Mouse (Mus musculus) small intestine, adult 2 months (tissue): ENCODE results near the gene Efhd1. TPM values are rescaled to one million over a fixed set of nuclear protein-coding genes. Genes with fewer than 3 reads are reported as not detected.

Source experiments
- H3K27ac ChIP-seq: fragments of 200-500 bp; 2 replicates; pipeline ENCODE4 v1.5.1; 2012; ENCODE audit warnings: low read depth, low read length, control low read depth, inconsistent platforms; ENCODE audit not compliant: insufficient read depth
- H3K27me3 ChIP-seq: fragments of 200-500 bp; 2 replicates; pipeline ENCODE4 v1.6.1; 2012; ENCODE audit warnings: mild to moderate bottlenecking, moderate library complexity, low read length, inconsistent platforms; ENCODE audit not compliant: control insufficient read depth, insufficient read depth
- H3K36me3 ChIP-seq: fragments of 200-500 bp; 2 replicates; pipeline ENCODE4 v1.6.1; 2012; ENCODE audit warnings: mild to moderate bottlenecking, low read length, control low read depth, inconsistent platforms; ENCODE audit not compliant: control insufficient read depth, insufficient read depth
- H3K4me1 ChIP-seq: fragments of 200-500 bp; 2 replicates; pipeline ENCODE4 v1.6.1; 2012; ENCODE audit warnings: low read length, inconsistent platforms, mixed read lengths; ENCODE audit not compliant: control insufficient read depth, insufficient read depth, insufficient read length
- H3K4me3 ChIP-seq: fragments of 200-500 bp; 2 replicates; pipeline ENCODE4 v1.5.1; 2012; ENCODE audit warnings: low read depth, mild to moderate bottlenecking, control low read depth, inconsistent platforms, low read length, moderate library complexity
- CTCF ChIP-seq: fragments of 200-500 bp; IDR thresholded peaks from 2 replicates; pipeline ENCODE4 v1.5.1; 2012; ENCODE audit warnings: low read depth, mild to moderate bottlenecking, control low read depth, inconsistent platforms, low read length, moderate library complexity, mixed read lengths; ENCODE audit not compliant: insufficient replicate concordance, insufficient read length; ENCODE audit errors: extremely low read depth
- POLR2A ChIP-seq: fragments of 200-500 bp; IDR thresholded peaks from 2 replicates; pipeline ENCODE4 v1.6.1; 2012; ENCODE audit warnings: low read depth, mild to moderate bottlenecking, control low read depth, inconsistent platforms, low read length, moderate library complexity
- WGBS: fragments of 180-500 bp; shearing (Covaris S2); methylation state at CpG from one replicate; pipeline ENCODE4 v1.1.7; 2018; 5-methylcytosine and 5-hydroxymethylcytosine counted together
- polyA plus RNA-seq: library from polyadenylated mRNA; depleted of rRNA; stranded (reverse); fragments of >200 nt; gene quantifications from 2 replicates; pipeline ENCODE4 v1.2.3, GENCODE M21; 2012

Efhd1 gene
- polyA plus RNA-seq, 1 experiment, result 1.5 TPM

DNA sequence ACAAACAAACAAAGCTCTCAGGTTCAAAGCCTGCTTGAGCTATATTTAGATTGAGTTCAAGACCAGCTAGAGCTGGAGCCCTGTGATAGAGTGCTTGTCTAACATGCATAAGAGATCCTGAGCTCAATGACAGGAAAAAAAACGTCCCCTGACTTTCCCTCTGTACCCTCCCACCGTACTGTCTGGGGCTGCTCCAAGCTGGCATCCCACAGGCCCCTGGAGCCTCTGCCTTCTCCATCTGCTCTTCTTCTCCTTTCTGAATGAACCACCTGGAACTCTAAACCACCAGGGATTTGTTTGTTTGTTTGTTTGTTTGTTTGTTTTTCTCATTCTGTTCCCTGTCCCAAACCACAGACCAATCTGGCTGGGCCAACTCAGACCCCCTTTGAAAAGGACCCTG is 11.9 kb downstream of the Efhd1 start:
- Histone ChIP-seq H3K27me3 (no peaks in the 10 kb centered on the region), H3K4me1 (no peaks in the 10 kb centered on the region), H3K4me3 (no peak overlapping the region), H3K36me3 (no peaks in the 10 kb centered on the region), H3K27ac (no peak overlapping the region)
- WGBS, result 67% methylated on average over 2 of the region's 2 CpGs
- no peak for TF ChIP-seq POLR2A
- TF ChIP-seq CTCF, result no peak

GRCm38 (mm10) chr1:87280281-87280680 is 16.1 kb downstream of the Efhd1 start:
- Histone ChIP-seq H3K4me3 (no peak overlapping the region), H3K27ac (no peak overlapping the region), H3K36me3 (no peaks in the 10 kb centered on the region), H3K4me1 (no peaks in the 10 kb centered on the region), H3K27me3 (no peaks in the 10 kb centered on the region)
- 70% methylated on average over 5 of the region's 5 CpGs for WGBS
- TF ChIP-seq POLR2A (no peak), CTCF (no peak)

DNA sequence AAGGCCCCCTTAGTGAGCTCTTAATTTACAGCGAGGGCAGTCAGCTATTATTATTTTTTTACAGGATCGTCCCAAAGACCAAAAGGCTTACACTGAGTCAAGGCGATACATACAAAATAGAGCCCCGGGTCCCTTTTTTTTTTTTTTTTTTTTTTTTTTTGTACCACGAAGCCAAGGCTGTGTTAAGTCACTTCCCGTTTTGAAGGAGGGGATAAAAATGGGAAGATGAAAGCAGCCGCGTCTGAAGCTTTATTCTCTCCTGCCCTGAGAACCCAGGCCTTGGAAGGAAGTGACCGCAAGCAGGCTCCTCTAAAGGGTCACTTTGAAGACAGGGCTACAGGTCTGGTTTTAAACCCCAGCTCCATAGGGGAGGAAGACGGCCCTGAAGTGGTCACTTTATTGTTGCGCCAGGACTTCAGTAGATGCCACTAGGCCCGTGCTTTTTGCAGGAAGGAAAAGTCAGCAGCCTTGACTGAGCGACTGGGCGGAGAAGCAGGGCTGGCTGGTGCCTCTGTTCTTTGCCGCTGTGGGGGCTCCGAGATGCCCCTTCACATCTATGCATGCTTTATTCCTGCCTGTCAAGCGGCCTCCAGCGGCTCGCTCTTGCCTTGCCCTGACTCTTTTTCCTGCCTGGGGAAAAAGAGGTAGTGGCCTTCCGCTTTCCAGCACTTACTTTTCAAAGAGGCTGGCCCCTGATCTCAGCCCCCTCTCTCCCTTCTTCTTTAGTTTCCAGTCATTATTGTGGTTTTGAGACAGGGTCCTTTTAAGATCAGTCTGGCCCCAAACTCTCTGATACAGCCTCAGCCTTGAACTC is 17.6 kb downstream of the Efhd1 start:
- Histone ChIP-seq H3K4me1 (no peaks in the 10 kb centered on the region), H3K4me3 (no peak overlapping the region), H3K27ac (no peak overlapping the region), H3K27me3 (no peaks in the 10 kb centered on the region), H3K36me3 (no peaks in the 10 kb centered on the region)
- WGBS, result 43% methylated on average over 20 of the region's 20 CpGs
- TF ChIP-seq CTCF, result no peak
- TF ChIP-seq POLR2A, result no peak

- H3K36me3 ChIP-seq, result no peaks in the 10 kb centered on the region
- H3K27me3 ChIP-seq, result no peaks in the 10 kb centered on the region
- H3K4me1 ChIP-seq, result no peaks in the 10 kb centered on the region
- no peak overlapping the region for H3K27ac ChIP-seq
- 80% methylated on average over 6 of the region's 6 CpGs for WGBS
- TF ChIP-seq POLR2A, result no peak
- TF ChIP-seq CTCF, result peak; percentile 13; the same call in 1 of the 2 replicates
- no peak overlapping the region for H3K4me3 ChIP-seq
Observed at GRCm38 (mm10) chr1:87282413-87282788, 18.2 kb downstream of the Efhd1 start.

DNA sequence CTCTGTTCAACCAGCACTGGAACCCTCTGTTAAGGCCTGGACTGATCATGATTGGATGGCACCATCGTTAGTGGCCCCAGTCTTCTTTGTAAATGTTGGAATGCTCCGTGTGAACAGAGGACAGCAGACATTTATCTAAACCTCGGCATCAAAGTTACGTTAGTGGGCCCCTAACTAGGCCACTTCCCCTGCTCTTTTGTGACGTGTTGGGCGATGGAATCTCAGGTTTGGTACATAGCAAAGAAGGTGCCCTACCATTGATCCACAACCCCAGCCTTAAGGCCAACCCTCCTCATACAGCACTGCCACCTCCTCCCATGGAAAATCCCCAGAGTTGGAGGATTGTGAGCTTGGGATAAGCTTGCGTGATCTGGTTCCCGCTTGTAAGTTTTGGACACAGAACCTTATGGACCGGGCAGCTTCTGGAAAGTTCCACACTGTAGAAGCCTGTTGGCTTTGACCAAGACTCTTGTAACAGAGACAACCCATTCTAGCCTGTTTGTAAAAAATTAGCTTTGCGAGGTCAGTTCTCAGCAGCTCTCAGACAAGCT is 19.3 kb downstream of the Efhd1 start:
- no peaks in the 10 kb centered on the region for H3K27me3 ChIP-seq
- 81% methylated on average over 10 of the region's 10 CpGs for WGBS
- TF ChIP-seq POLR2A, result no peak
- TF ChIP-seq CTCF, result no peak
- no peak overlapping the region for H3K27ac ChIP-seq
- no peak overlapping the region for H3K4me3 ChIP-seq
- H3K36me3 ChIP-seq, result no peaks in the 10 kb centered on the region
- H3K4me1 ChIP-seq, result no peaks in the 10 kb centered on the region

GRCm38 (mm10) chr1:87287105-87287504 is 22.9 kb downstream of the Efhd1 start:
- H3K36me3 ChIP-seq, result no peaks in the 10 kb centered on the region
- 83% methylated on average over 2 of the region's 2 CpGs for WGBS
- no peak overlapping the region for H3K27ac ChIP-seq
- H3K27me3 ChIP-seq, result no peaks in the 10 kb centered on the region
- TF ChIP-seq CTCF, result no peak
- TF ChIP-seq POLR2A, result no peak
- H3K4me3 ChIP-seq, result no peak overlapping the region
- H3K4me1 ChIP-seq, result no peaks in the 10 kb centered on the region

DNA sequence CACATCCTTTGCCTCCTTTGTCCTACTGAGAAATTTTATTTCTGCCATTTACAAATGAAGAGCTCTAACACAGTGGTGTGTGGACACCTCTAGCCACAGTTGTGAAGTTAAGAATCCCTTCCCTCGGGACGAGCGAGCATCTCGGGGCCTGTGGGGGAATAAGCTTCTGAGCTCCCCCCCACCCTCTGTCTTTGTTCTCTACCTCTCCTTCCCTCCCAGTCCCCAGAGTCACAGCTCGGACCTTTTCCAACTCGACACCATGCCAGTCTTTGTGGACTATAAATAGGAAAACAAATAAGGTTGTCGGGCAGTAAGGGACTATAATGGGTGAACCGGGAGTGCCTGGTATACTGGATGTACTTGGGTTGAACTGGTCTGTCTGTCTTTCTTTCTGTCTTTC is 27.3 kb downstream of the Efhd1 start:
- Histone ChIP-seq H3K36me3 (no peaks in the 10 kb centered on the region), H3K27me3 (no peaks in the 10 kb centered on the region), H3K4me3 (no peak overlapping the region), H3K27ac (no peak overlapping the region), H3K4me1 (peaks cover 11% of the 10 kb centered on the region)
- TF ChIP-seq POLR2A (no peak), CTCF (no peak)
- WGBS, result 75% methylated on average over 8 of the region's 8 CpGs
